Mouse (Mus musculus): ENCODE data around the gene Vmn1r1. TPM values are rescaled to one million over a fixed set of nuclear protein-coding genes. Genes with fewer than 3 reads are reported as not detected.
"Not testable (repeated sequence)": the region's sequence is repeated elsewhere in the genome, so short reads cannot be mapped to it uniquely, and the experiment has no call there.

The Vmn1r1 gene
- not detected in 2 replicates for polyA plus RNA-seq (2016; fragmentation: Nextera tagmentation; extraction: Ambion mirVana)

- Histone ChIP-seq H3K27ac (no peak within 1 kb of the TSS), H3K36me3 (replicated peaks) (no peaks in the 10 kb centered on the region), H3K9ac (no peak within 1 kb of the TSS), H3K4me2 (no peak within 1 kb of the TSS), H3K9me3 (no peaks in the 10 kb centered on the region), H3K4me1 (no peaks in the 10 kb centered on the region), H3K4me3 (replicated peaks) (no peak within 1 kb of the TSS), H3K27me3 (no peaks in the 10 kb centered on the region)
- ATAC-seq (ENCODE audit: low FRiP score): no peak
- 87% methylated on average over 7 of the region's 7 CpGs for WGBS
Measured at GRCm38 (mm10) chr1:182164386-182164785, at the start of gene Vmn1r1. Gene Vmn1r1 (minus strand): TSS chr1:182164486.

- no peak overlapping the region for H3K27ac ChIP-seq
- no peak overlapping the region for H3K4me2 ChIP-seq
- no peaks in the 10 kb centered on the region for H3K36me3 ChIP-seq (replicated peaks)
- no peak overlapping the region for H3K4me3 ChIP-seq (replicated peaks)
- ATAC-seq (ENCODE audit: low FRiP score): no peak
- H3K9ac ChIP-seq: no peak overlapping the region
- no peaks in the 10 kb centered on the region for H3K4me1 ChIP-seq
- no peaks in the 10 kb centered on the region for H3K9me3 ChIP-seq
- H3K27me3 ChIP-seq: no peaks in the 10 kb centered on the region
- WGBS: 95% methylated on average over 2 of the region's 2 CpGs
Measured at GRCm38 (mm10) chr1:182210322-182210721, 46.0 kb upstream of the Vmn1r1 start.

DNA sequence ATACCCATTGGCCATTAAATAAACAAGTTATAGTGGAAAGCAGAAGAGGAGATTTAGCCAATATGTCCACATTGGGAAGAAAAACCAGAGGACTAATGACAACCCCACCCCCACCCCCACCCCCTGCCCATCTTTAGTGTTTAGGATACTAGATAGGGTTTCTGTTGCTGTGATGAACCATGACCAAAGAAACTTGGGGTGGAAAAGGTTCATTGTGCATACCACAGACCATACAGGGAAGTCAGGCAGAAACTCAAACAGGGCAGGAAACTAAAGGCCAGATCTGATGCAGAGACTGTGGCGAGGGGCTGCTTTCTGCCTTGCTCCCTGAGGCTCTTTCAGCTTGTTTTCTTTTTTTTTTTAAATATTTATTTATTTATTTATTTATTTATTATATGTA lies 28.3 kb upstream of the Vmn1r1 start:
- no peak overlapping the region for H3K4me2 ChIP-seq
- H3K27ac ChIP-seq: no peak overlapping the region
- H3K9ac ChIP-seq: no peak overlapping the region
- H3K36me3 ChIP-seq (replicated peaks): no peaks in the 10 kb centered on the region
- H3K27me3 ChIP-seq: no peaks in the 10 kb centered on the region
- no peaks in the 10 kb centered on the region for H3K4me1 ChIP-seq
- no peaks in the 10 kb centered on the region for H3K9me3 ChIP-seq
- 82% methylated on average over 1 of the region's 1 CpGs for whole genome bisulfite sequencing
- no peak for ATAC-seq (ENCODE audit: low FRiP score)
- H3K4me3 ChIP-seq (replicated peaks): no peak overlapping the region

DNA sequence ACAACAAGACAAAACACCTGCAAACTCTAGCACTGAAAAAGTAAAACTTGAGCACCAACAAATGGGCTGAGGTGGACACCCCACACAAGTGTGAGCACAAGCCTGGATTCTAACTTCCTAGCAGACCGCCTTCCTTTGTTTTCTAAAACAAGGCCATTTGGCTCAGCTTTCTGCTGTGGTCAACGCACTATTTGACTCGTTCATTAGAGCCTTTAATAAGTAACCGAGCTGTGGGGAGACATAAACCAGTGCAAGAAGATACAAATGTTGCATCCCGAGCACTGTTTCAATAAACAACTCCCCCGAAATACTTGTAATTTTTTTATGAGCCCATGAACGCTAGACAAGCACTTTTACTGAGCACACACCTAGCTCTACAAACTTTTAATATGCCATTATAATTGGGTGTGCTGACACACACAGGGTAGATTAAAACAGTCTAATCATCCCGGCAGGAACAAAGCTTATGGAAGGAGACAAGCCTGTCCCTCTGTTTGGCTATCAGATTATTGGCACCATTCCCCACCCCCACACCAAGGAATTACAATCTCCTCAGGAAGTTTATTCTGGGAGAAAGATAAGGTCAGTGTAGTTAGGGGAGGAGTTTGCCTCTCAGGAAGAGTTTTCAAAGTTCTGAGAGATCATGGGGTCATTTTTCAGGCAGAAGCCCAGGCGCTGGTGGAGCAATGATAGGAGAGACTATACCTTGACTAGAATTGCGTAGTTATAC lies 27.7 kb upstream of the Vmn1r1 start:
- H3K36me3 ChIP-seq (replicated peaks): no peaks in the 10 kb centered on the region
- no peak overlapping the region for H3K27ac ChIP-seq
- H3K9me3 ChIP-seq: no peaks in the 10 kb centered on the region
- H3K27me3 ChIP-seq: no peaks in the 10 kb centered on the region
- H3K4me2 ChIP-seq: no peak overlapping the region
- no peaks in the 10 kb centered on the region for H3K4me1 ChIP-seq
- no peak overlapping the region for H3K9ac ChIP-seq
- 82% methylated on average over 10 of the region's 10 CpGs for WGBS
- no peak for ATAC-seq (ENCODE audit: low FRiP score)
- no peak overlapping the region for H3K4me3 ChIP-seq (replicated peaks)

GRCm38 (mm10) chr1:182191181-182191580 lies 26.9 kb upstream of the Vmn1r1 start:
- H3K4me2 ChIP-seq: no peak overlapping the region
- no peak overlapping the region for H3K4me3 ChIP-seq (replicated peaks)
- ATAC-seq (ENCODE audit: low FRiP score): no peak
- no peak overlapping the region for H3K27ac ChIP-seq
- H3K27me3 ChIP-seq: no peaks in the 10 kb centered on the region
- H3K36me3 ChIP-seq (replicated peaks): no peaks in the 10 kb centered on the region
- no peak overlapping the region for H3K9ac ChIP-seq
- 71% methylated on average over 5 of the region's 5 CpGs for WGBS
- H3K4me1 ChIP-seq: no peaks in the 10 kb centered on the region
- no peaks in the 10 kb centered on the region for H3K9me3 ChIP-seq

GRCm38 (mm10) chr1:182189669-182190440 lies 25.6 kb upstream of the Vmn1r1 start:
- no peak overlapping the region for H3K9ac ChIP-seq
- H3K4me2 ChIP-seq: no peak overlapping the region
- H3K27ac ChIP-seq: no peak overlapping the region
- H3K4me3 ChIP-seq (replicated peaks): no peak overlapping the region
- H3K36me3 ChIP-seq (replicated peaks): no peaks in the 10 kb centered on the region
- WGBS: 74% methylated on average over 3 of the region's 3 CpGs
- ATAC-seq (ENCODE audit: low FRiP score): no peak
- no peaks in the 10 kb centered on the region for H3K4me1 ChIP-seq
- no peaks in the 10 kb centered on the region for H3K27me3 ChIP-seq
- H3K9me3 ChIP-seq: no peaks in the 10 kb centered on the region

- not testable (repeated sequence) for H3K4me1 ChIP-seq; H3K4me2 ChIP-seq; H3K9ac ChIP-seq; H3K27ac ChIP-seq; H3K27me3 ChIP-seq; ATAC-seq (ENCODE audit: low FRiP score); H3K4me3 ChIP-seq (replicated peaks); H3K9me3 ChIP-seq; H3K36me3 ChIP-seq (replicated peaks)
- 69% methylated on average over 4 of the region's 4 CpGs for WGBS
Measured at GRCm38 (mm10) chr1:182182449-182182848, 18.2 kb upstream of the Vmn1r1 start.

DNA sequence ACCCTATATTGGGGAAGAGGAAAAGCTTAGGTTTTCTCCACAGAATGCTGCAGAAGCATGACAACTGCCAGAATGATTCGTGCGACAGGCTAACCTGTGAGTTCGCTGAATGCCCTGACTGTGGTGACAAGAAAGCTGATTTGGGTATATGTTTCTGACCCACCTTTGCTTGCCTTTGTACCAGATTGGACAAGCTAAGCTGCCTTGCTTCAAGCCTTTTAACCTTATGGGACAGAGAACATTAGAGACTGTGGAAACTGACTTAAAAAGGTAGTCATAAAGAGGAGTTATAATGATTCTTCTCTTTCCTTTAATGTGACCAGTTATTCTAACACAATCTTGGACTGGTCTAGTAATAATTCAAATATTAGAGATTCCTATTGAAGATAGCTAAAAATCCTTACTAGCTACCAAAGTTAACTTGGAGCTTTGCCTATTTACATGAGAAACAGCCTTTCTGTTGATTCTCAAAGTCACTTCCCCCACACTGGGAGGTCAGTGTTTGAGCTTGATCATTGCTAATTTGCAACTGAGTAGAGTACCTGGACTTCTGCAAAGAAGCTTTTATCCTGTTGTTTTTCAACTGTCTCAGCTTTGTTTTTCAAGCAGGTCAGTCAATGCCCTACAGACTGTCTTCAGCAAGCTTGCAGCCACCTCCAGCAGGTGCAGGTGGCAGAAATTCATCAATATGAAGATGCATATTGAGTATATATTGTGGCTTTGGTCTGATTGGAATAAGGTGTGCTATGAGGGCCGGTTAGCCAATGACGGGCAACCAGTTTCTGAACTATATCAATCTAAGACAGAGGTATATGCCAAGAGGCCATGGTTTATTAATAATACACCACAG lies 17.4 kb upstream of the Vmn1r1 start:
- WGBS: 59% methylated on average over 5 of the region's 5 CpGs

GRCm38 (mm10) chr1:182176985-182177384 lies 12.7 kb upstream of the Vmn1r1 start:
- H3K27ac ChIP-seq; H3K4me2 ChIP-seq; H3K4me3 ChIP-seq (replicated peaks); ATAC-seq (ENCODE audit: low FRiP score); H3K9me3 ChIP-seq; H3K27me3 ChIP-seq; H3K36me3 ChIP-seq (replicated peaks); H3K4me1 ChIP-seq; H3K9ac ChIP-seq: not testable (repeated sequence)
- WGBS: 93% methylated on average over 19 of the region's 19 CpGs

More for the DNA sequence above, 17.4 kb upstream of the Vmn1r1 start:
- Histone ChIP-seq H3K4me1 (no peaks in the 10 kb centered on the region), H3K27ac (no peak overlapping the region), H3K4me2 (no peak overlapping the region), H3K9ac (no peak overlapping the region), H3K4me3 (replicated peaks) (no peak overlapping the region), H3K27me3 (no peaks in the 10 kb centered on the region), H3K36me3 (replicated peaks) (no peaks in the 10 kb centered on the region), H3K9me3 (no peaks in the 10 kb centered on the region)
- ATAC-seq (ENCODE audit: low FRiP score): no peak

GRCm38 (mm10) chr1:182170206-182170605 lies 5.9 kb upstream of the Vmn1r1 start:
- H3K27me3 ChIP-seq; H3K4me1 ChIP-seq; H3K36me3 ChIP-seq (replicated peaks); H3K27ac ChIP-seq; H3K4me3 ChIP-seq (replicated peaks); ATAC-seq (ENCODE audit: low FRiP score); H3K9ac ChIP-seq; H3K9me3 ChIP-seq; H3K4me2 ChIP-seq: not testable (repeated sequence)
- 90% methylated on average over 6 of the region's 6 CpGs for WGBS

- no peak for ATAC-seq (ENCODE audit: low FRiP score)
- Histone ChIP-seq H3K4me2 (no peak overlapping the region), H3K27ac (no peak overlapping the region), H3K36me3 (replicated peaks) (no peaks in the 10 kb centered on the region), H3K9ac (no peak overlapping the region), H3K4me1 (no peaks in the 10 kb centered on the region), H3K4me3 (replicated peaks) (no peak overlapping the region), H3K27me3 (no peaks in the 10 kb centered on the region), H3K9me3 (no peaks in the 10 kb centered on the region)
- WGBS: 36% methylated on average over 5 of the region's 5 CpGs
Measured at GRCm38 (mm10) chr1:182162951-182163350, 1.3 kb downstream of the Vmn1r1 start.

GRCm38 (mm10) chr1:182159575-182159974 lies 4.7 kb downstream of the Vmn1r1 start:
- H3K27ac ChIP-seq: no peak overlapping the region
- no peaks in the 10 kb centered on the region for H3K4me1 ChIP-seq
- no peaks in the 10 kb centered on the region for H3K27me3 ChIP-seq
- H3K36me3 ChIP-seq (replicated peaks): no peaks in the 10 kb centered on the region
- H3K4me3 ChIP-seq (replicated peaks): no peak overlapping the region
- WGBS: 80% methylated on average over 3 of the region's 3 CpGs
- no peak overlapping the region for H3K4me2 ChIP-seq
- no peak overlapping the region for H3K9ac ChIP-seq
- no peaks in the 10 kb centered on the region for H3K9me3 ChIP-seq
- no peak for ATAC-seq (ENCODE audit: low FRiP score)
